Mouse (Mus musculus): ENCODE measurements at regions not wholly inside any gene's neighbourhood (a gene's known extent, or its start where the extent isn't known, plus 50 kb on each side); places are given as distances from the start of the nearest gene placed in this dataset.

- DNase-seq = no peak
Observed at GRCm38 (mm10) chr9:30519231-30519630, 92.3 kb downstream of the Snx19 start.
